Mouse (Mus musculus): ENCODE measurements around the gene Slc34a1. TPM values are rescaled to one million over a fixed set of nuclear protein-coding genes. Genes with fewer than 3 reads are reported as not detected.

Gene Slc34a1
- polyA plus RNA-seq, 1 experiment, result 0.54 TPM

GRCm38 (mm10) chr13:55465184-55465583, 67.2 kb downstream of the Slc34a1 start:
- peak in 1 of 2 experiments; percentile 36 for DNase-seq (ENCODE audit: extremely low spot score in 1 of 2, low spot score in 1 of 2)

Other genes starting within 250 kb of the Slc34a1 start
- gene Fgfr4, start 245.5 kb upstream of the Slc34a1 start, polyA plus RNA-seq (2012; rRNA removed), result 0.38 and 0.54 TPM in 2 replicates
- gene Nsd1, start 188.4 kb upstream of the Slc34a1 start, polyA plus RNA-seq (2012; rRNA removed), result 38.3 and 41.3 TPM in 2 replicates
- gene Prelid1, start 77.7 kb upstream of the Slc34a1 start, polyA plus RNA-seq (2012; rRNA removed), result 145 and 163 TPM in 2 replicates
- gene Rab24, start 76.2 kb upstream of the Slc34a1 start, polyA plus RNA-seq (2012; rRNA removed), result 142 and 148 TPM in 2 replicates
- gene Mxd3, start 68.4 kb upstream of the Slc34a1 start, polyA plus RNA-seq (2012; rRNA removed), result 1.3 and 1.5 TPM in 2 replicates
- gene Lman2, start 35.4 kb upstream of the Slc34a1 start, polyA plus RNA-seq (2012; rRNA removed), result 52.9 and 57.3 TPM in 2 replicates
- 32.8 and 44.1 TPM in 2 replicates for gene Rgs14, start 28.5 kb upstream of the Slc34a1 start, polyA plus RNA-seq (2012; rRNA removed)
- gene Pfn3, start 17.0 kb downstream of the Slc34a1 start, polyA plus RNA-seq (2012; rRNA removed), result 0.34 and 0.42 TPM in 2 replicates
- gene F12, start 28.6 kb downstream of the Slc34a1 start, polyA plus RNA-seq (2012; rRNA removed), result 0.57 and 0.82 TPM in 2 replicates
- 70.6 and 74.3 TPM in 2 replicates for gene Grk6, start 46.9 kb downstream of the Slc34a1 start, polyA plus RNA-seq (2012; rRNA removed)
- gene Prr7, start 66.1 kb downstream of the Slc34a1 start, polyA plus RNA-seq (2012; rRNA removed), result 67.1 and 81.0 TPM in 2 replicates
- 366 and 391 TPM in 2 replicates for gene Dbn1, start 89.9 kb downstream of the Slc34a1 start, polyA plus RNA-seq (2012; rRNA removed)
- 174 and 242 TPM in 2 replicates for gene Pdlim7, start 115.5 kb downstream of the Slc34a1 start, polyA plus RNA-seq (2012; rRNA removed)
- 14.7 and 19.6 TPM in 2 replicates for gene Dok3, start 131.1 kb downstream of the Slc34a1 start, polyA plus RNA-seq (2012; rRNA removed)
- 83.9 and 92.8 TPM in 2 replicates for gene Ddx41, start 138.5 kb downstream of the Slc34a1 start, polyA plus RNA-seq (2012; rRNA removed)
- gene Fam193b, start 172.9 kb downstream of the Slc34a1 start, polyA plus RNA-seq (2012; rRNA removed), result 171 and 177 TPM in 2 replicates
- gene Tmed9, start 175.5 kb downstream of the Slc34a1 start, polyA plus RNA-seq (2012; rRNA removed), result 97.8 and 113 TPM in 2 replicates
- gene B4galt7, start 201.7 kb downstream of the Slc34a1 start, polyA plus RNA-seq (2012; rRNA removed), result 30.3 and 33.1 TPM in 2 replicates
- 67.9 and 74.5 TPM in 2 replicates for gene Caml, start 224.8 kb downstream of the Slc34a1 start, polyA plus RNA-seq (2012; rRNA removed)
- gene Ddx46, start 236.8 kb downstream of the Slc34a1 start, polyA plus RNA-seq (2012; rRNA removed), result 51.7 and 54.2 TPM in 2 replicates

All from frontal cortex, adult 2 months (tissue).